Mouse (Mus musculus): Measurements from ENCODE around the gene Ccdc63. TPM values are rescaled to one million over a fixed set of nuclear protein-coding genes. Genes with fewer than 3 reads are reported as not detected.

Gene Ccdc63
- polyA plus RNA-seq, 1 experiment, result 0.23 TPM

GRCm38 (mm10) chr5:122071997-122072396 lies 68.6 kb downstream of the Ccdc63 start:
- no peak for TF ChIP-seq POLR2A (IDR thresholded peaks at IDR 0.05; ENCODE audit: control insufficient read depth, extremely low read depth, insufficient read depth, low read length, poor library complexity)
- no peak for TF ChIP-seq CTCF (IDR thresholded peaks at IDR 0.05; ENCODE audit: borderline replicate concordance, control insufficient read depth, extremely low read depth, insufficient read depth, low read length, poor library complexity)
- no peak overlapping the region for H3K4me3 ChIP-seq (ENCODE audit: control insufficient read depth, insufficient read depth, low read length)
- H3K4me1 ChIP-seq (replicated peaks; ENCODE audit: control insufficient read depth, insufficient read depth, low read length), result no peaks in the 10 kb centered on the region
- no peak for DNase-seq
- no peak overlapping the region for H3K27ac ChIP-seq (ENCODE audit: control insufficient read depth, insufficient read depth, low read length)
- no peaks in the 10 kb centered on the region for H3K36me3 ChIP-seq (ENCODE audit: control insufficient read depth, insufficient read depth, low read length)
- WGBS, result 86% methylated on average over 4 of the region's 4 CpGs
- H3K27me3 ChIP-seq (ENCODE audit: control insufficient read depth, insufficient read depth, low read length), result no peaks in the 10 kb centered on the region

- H3K27me3 ChIP-seq (ENCODE audit: control insufficient read depth, insufficient read depth, low read length), result no peaks in the 10 kb centered on the region
- no peak overlapping the region for H3K27ac ChIP-seq (ENCODE audit: control insufficient read depth, insufficient read depth, low read length)
- H3K4me3 ChIP-seq (ENCODE audit: control insufficient read depth, insufficient read depth, low read length), result no peak overlapping the region
- DNase-seq, result no peak
- no peaks in the 10 kb centered on the region for H3K4me1 ChIP-seq (replicated peaks; ENCODE audit: control insufficient read depth, insufficient read depth, low read length)
- TF ChIP-seq CTCF (IDR thresholded peaks at IDR 0.05; ENCODE audit: borderline replicate concordance, control insufficient read depth, extremely low read depth, insufficient read depth, low read length, poor library complexity), result no peak
- no peak for TF ChIP-seq POLR2A (IDR thresholded peaks at IDR 0.05; ENCODE audit: control insufficient read depth, extremely low read depth, insufficient read depth, low read length, poor library complexity)
- no peaks in the 10 kb centered on the region for H3K36me3 ChIP-seq (ENCODE audit: control insufficient read depth, insufficient read depth, low read length)
- 83% methylated on average over 16 of the region's 16 CpGs for WGBS
These were observed 69.4 kb downstream of the Ccdc63 start for GRCm38 (mm10) chr5:122070963-122071800.

- Histone ChIP-seq H3K27me3 (ENCODE audit: control insufficient read depth, insufficient read depth, low read length) (no peaks in the 10 kb centered on the region), H3K27ac (ENCODE audit: control insufficient read depth, insufficient read depth, low read length) (no peak overlapping the region), H3K36me3 (ENCODE audit: control insufficient read depth, insufficient read depth, low read length) (no peaks in the 10 kb centered on the region), H3K4me1 (replicated peaks; ENCODE audit: control insufficient read depth, insufficient read depth, low read length) (no peaks in the 10 kb centered on the region), H3K4me3 (ENCODE audit: control insufficient read depth, insufficient read depth, low read length) (no peak overlapping the region)
- DNase-seq, result no peak
- WGBS, result 87% methylated on average over 13 of the region's 13 CpGs
- no peak for TF ChIP-seq CTCF (IDR thresholded peaks at IDR 0.05; ENCODE audit: borderline replicate concordance, control insufficient read depth, extremely low read depth, insufficient read depth, low read length, poor library complexity)
- TF ChIP-seq POLR2A (IDR thresholded peaks at IDR 0.05; ENCODE audit: control insufficient read depth, extremely low read depth, insufficient read depth, low read length, poor library complexity), result no peak
These were observed 72.1 kb downstream of the Ccdc63 start for GRCm38 (mm10) chr5:122068563-122068962.

GRCm38 (mm10) chr5:122063204-122063933 lies 77.3 kb downstream of the Ccdc63 start:
- Histone ChIP-seq H3K4me3 (ENCODE audit: control insufficient read depth, insufficient read depth, low read length) (no peak overlapping the region), H3K27ac (ENCODE audit: control insufficient read depth, insufficient read depth, low read length) (no peak overlapping the region), H3K4me1 (replicated peaks; ENCODE audit: control insufficient read depth, insufficient read depth, low read length) (no peaks in the 10 kb centered on the region; the same call in 1 of the 2 replicates), H3K36me3 (ENCODE audit: control insufficient read depth, insufficient read depth, low read length) (no peaks in the 10 kb centered on the region), H3K27me3 (ENCODE audit: control insufficient read depth, insufficient read depth, low read length) (no peaks in the 10 kb centered on the region; the same call in 1 of the 2 replicates)
- DNase-seq, result no peak
- TF ChIP-seq CTCF (IDR thresholded peaks at IDR 0.05; ENCODE audit: borderline replicate concordance, control insufficient read depth, extremely low read depth, insufficient read depth, low read length, poor library complexity) (no peak), POLR2A (IDR thresholded peaks at IDR 0.05; ENCODE audit: control insufficient read depth, extremely low read depth, insufficient read depth, low read length, poor library complexity) (no peak)
- WGBS, result 85% methylated on average over 25 of the region's 25 CpGs

GRCm38 (mm10) chr5:122062479-122062878 lies 78.1 kb downstream of the Ccdc63 start:
- Histone ChIP-seq H3K4me3 (ENCODE audit: control insufficient read depth, insufficient read depth, low read length) (no peak overlapping the region), H3K36me3 (ENCODE audit: control insufficient read depth, insufficient read depth, low read length) (no peaks in the 10 kb centered on the region), H3K4me1 (replicated peaks; ENCODE audit: control insufficient read depth, insufficient read depth, low read length) (no peaks in the 10 kb centered on the region; the same call in 1 of the 2 replicates), H3K27me3 (ENCODE audit: control insufficient read depth, insufficient read depth, low read length) (no peaks in the 10 kb centered on the region; the same call in 1 of the 2 replicates), H3K27ac (ENCODE audit: control insufficient read depth, insufficient read depth, low read length) (no peak overlapping the region)
- TF ChIP-seq POLR2A (IDR thresholded peaks at IDR 0.05; ENCODE audit: control insufficient read depth, extremely low read depth, insufficient read depth, low read length, poor library complexity), result no peak
- TF ChIP-seq CTCF (IDR thresholded peaks at IDR 0.05; ENCODE audit: borderline replicate concordance, control insufficient read depth, extremely low read depth, insufficient read depth, low read length, poor library complexity), result no peak
- DNase-seq, result no peak
- WGBS, result 11% methylated on average over 12 of the region's 12 CpGs

- no peak for DNase-seq
- Histone ChIP-seq H3K36me3 (ENCODE audit: control insufficient read depth, insufficient read depth, low read length) (no peaks in the 10 kb centered on the region), H3K4me1 (replicated peaks; ENCODE audit: control insufficient read depth, insufficient read depth, low read length) (no peaks in the 10 kb centered on the region; the same call in 1 of the 2 replicates), H3K4me3 (ENCODE audit: control insufficient read depth, insufficient read depth, low read length) (no peak overlapping the region), H3K27me3 (ENCODE audit: control insufficient read depth, insufficient read depth, low read length) (no peaks in the 10 kb centered on the region; the same call in 1 of the 2 replicates), H3K27ac (ENCODE audit: control insufficient read depth, insufficient read depth, low read length) (no peak overlapping the region)
- WGBS, result 51% methylated on average over 11 of the region's 12 CpGs
- TF ChIP-seq POLR2A (IDR thresholded peaks at IDR 0.05; ENCODE audit: control insufficient read depth, extremely low read depth, insufficient read depth, low read length, poor library complexity), result no peak
- TF ChIP-seq CTCF (IDR thresholded peaks at IDR 0.05; ENCODE audit: borderline replicate concordance, control insufficient read depth, extremely low read depth, insufficient read depth, low read length, poor library complexity), result no peak
These were observed 79.8 kb downstream of the Ccdc63 start for GRCm38 (mm10) chr5:122060767-122061333.

Measured in thymus, adult 2 months (tissue).